Mouse (Mus musculus) liver, adult (tissue): ENCODE data around the gene Krtap21-1.

ENCODE experiments used
- GATA4 ChIP-seq: IDR thresholded peaks from 2 replicates; pipeline ENCODE4 v1.6.1; 2014; ENCODE audit warnings: mild to moderate bottlenecking, low read length; ENCODE audit not compliant: insufficient replicate concordance

Gene Krtap21-1

GRCm38 (mm10) chr16:89403768-89404167 lies at the start of gene Krtap21-1:
Gene Krtap21-1 (minus strand): TSS chr16:89403868.
- no peak for TF ChIP-seq GATA4

- TF ChIP-seq GATA4 = no peak
Observed at GRCm38 (mm10) chr16:89429586-89429985, 25.9 kb upstream of the Krtap21-1 start.

GRCm38 (mm10) chr16:89425310-89425709 lies 21.6 kb upstream of the Krtap21-1 start:
- no peak for TF ChIP-seq GATA4

GRCm38 (mm10) chr16:89420011-89420410 lies 16.3 kb upstream of the Krtap21-1 start, which contains the start of gene Krtap6-2:
Gene Krtap6-2 (minus strand): TSS chr16:89420111.
- TF ChIP-seq GATA4 = no peak

GRCm38 (mm10) chr16:89416311-89416710 lies 12.6 kb upstream of the Krtap21-1 start:
- no peak for TF ChIP-seq GATA4

GRCm38 (mm10) chr16:89410345-89411068 lies 6.8 kb upstream of the Krtap21-1 start:
- no peak for TF ChIP-seq GATA4

- no peak for TF ChIP-seq GATA4
Observed at GRCm38 (mm10) chr16:89372734-89373461, 30.8 kb downstream of the Krtap21-1 start.
